Mouse (Mus musculus) embryonic facial prominence, embryonic 10.5 days (tissue): ENCODE data around the gene Fxyd3. TPM values are rescaled to one million over a fixed set of nuclear protein-coding genes. Genes with fewer than 3 reads are reported as not detected.

ENCODE experiments used
- DNase-seq: peaks from one replicate; pipeline ENCODE4 v3.0.0-alpha.2; 2017; ENCODE audit warnings: low spot score
- H3K27ac ChIP-seq: fragments of 300-500 bp; sonication (generic); replicated peaks from 2 replicates; pipeline ENCODE4 v1.5.1; 2016; ENCODE audit warnings: mild to moderate bottlenecking
- H3K27me3 ChIP-seq: fragments of 300-500 bp; sonication (generic); replicated peaks from 2 replicates; pipeline ENCODE4 v1.6.1; 2016; ENCODE audit warnings: low read depth, mild to moderate bottlenecking; ENCODE audit not compliant: poor library complexity, severe bottlenecking
- H3K36me3 ChIP-seq: fragments of 300-500 bp; sonication (generic); replicated peaks from 2 replicates; pipeline ENCODE4 v1.6.1; 2016; ENCODE audit warnings: mild to moderate bottlenecking, moderate library complexity
- H3K4me1 ChIP-seq: fragments of 300-500 bp; sonication (generic); 2 replicates; pipeline ENCODE4 v1.6.1; 2016
- H3K4me3 ChIP-seq: fragments of 300-500 bp; sonication (generic); 2 replicates; pipeline ENCODE4 v1.5.1; 2016; ENCODE audit warnings: mild to moderate bottlenecking, moderate library complexity
- H3K9me3 ChIP-seq: fragments of 300-500 bp; sonication (generic); 2 replicates; pipeline ENCODE4 v1.6.1; 2016; ENCODE audit warnings: mild to moderate bottlenecking
- WGBS: fragments of 180-500 bp; shearing (Covaris S2); methylation state at CpG from one replicate; pipeline ENCODE4 v1.1.7; 2016; 5-methylcytosine and 5-hydroxymethylcytosine counted together
- polyA plus RNA-seq: library from polyadenylated mRNA; unstranded; fragments of >200 nt; fragmentation: Nextera tagmentation; extraction: Ambion mirVana; gene quantifications from 2 replicates; pipeline ENCODE4 v1.2.1, GENCODE M21; 2016

Gene Fxyd3
- polyA plus RNA-seq, 1 experiment from 2014 or later: 8.8 TPM

DNA sequence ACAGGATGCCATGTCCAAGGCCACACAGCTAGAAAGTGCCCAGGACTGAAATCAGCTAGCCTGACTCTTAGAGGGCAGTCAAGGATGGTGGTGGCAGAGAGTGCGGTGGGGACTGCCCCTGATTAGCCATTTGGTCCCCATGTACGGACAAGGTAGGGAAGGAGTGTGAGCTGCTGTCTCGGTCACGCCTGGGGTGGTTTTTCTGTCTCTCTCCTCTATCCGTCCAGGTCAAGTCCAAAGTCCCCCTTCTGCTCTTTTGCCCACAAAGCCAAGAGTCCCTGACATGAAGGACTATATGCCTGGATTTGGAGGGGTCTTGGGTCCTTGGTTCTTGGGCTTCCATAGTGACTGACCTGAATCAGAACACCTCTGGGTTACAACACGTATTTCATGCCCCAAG lies 37.3 kb upstream of the Fxyd3 start:
- Histone ChIP-seq H3K27me3 (0 out of 2 replicates have a peak, but pooled peaks cover 4% of the 10 kb centered on the region), H3K4me3 (no peak overlapping the region), H3K4me1 (peaks cover 47% of the 10 kb centered on the region), H3K36me3 (no peaks in the 10 kb centered on the region), H3K27ac (no peak overlapping the region), H3K9me3 (no peaks in the 10 kb centered on the region)
- WGBS: 86% methylated on average over 6 of the region's 6 CpGs
- no peak for DNase-seq

DNA sequence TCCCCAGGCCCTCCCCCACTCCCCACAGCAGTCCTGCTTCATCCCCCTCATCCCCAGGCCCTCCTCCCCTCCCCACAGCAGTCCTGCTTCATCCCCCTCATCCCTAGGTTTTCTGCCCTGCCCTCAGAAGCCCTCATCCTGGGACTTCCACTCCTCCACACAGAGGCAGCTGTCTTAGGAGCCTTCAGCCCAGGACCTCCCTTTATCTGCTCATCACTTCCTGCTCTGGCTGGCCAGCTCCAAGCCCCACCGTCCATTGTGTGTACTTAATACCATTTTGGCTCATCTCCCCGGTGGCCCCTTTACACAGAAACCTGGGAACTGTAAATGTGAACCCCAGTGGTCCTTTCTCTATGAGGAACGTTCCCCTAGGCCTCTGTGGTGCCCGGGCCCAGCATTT lies 35.5 kb upstream of the Fxyd3 start:
- H3K36me3 ChIP-seq: no peaks in the 10 kb centered on the region
- WGBS: 48% methylated on average over 4 of the region's 4 CpGs
- H3K4me3 ChIP-seq: no peak overlapping the region
- H3K27ac ChIP-seq: 0 out of 2 replicates have a peak overlapping the region, but pooled peaks have one; percentile 21
- H3K9me3 ChIP-seq: no peaks in the 10 kb centered on the region
- peaks cover 44% of the 10 kb centered on the region for H3K4me1 ChIP-seq
- 0 out of 2 replicates have a peak, but pooled peaks cover 4% of the 10 kb centered on the region for H3K27me3 ChIP-seq
- DNase-seq: no peak

DNA sequence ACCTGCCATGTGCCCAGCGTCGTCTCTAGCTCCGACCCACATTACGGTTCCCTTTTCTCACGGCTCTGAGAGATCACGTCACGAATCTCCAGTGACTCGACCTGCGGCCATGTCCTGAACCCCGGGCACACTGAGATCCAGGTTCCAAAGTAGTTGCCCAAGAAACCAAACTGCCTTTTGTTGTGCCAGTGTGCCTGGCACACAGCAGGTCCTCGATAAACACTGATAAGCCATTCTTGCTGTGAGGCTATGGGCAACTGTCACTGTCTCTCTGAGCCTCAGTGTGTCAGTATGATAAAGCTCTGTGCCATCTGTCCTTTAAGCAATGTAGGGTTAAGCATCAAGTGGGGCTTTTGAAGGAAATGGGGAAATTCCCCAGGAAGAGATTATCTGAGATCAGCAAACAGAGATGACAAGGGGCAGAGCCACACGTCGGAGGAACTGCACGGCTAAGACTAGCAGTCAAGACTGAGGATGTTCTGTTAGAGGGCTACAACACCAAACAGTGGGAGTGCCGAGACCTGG lies 34.4 kb upstream of the Fxyd3 start:
- H3K36me3 ChIP-seq: no peaks in the 10 kb centered on the region
- H3K4me3 ChIP-seq: no peak overlapping the region
- no peak for DNase-seq
- H3K9me3 ChIP-seq: no peaks in the 10 kb centered on the region
- 82% methylated on average over 15 of the region's 15 CpGs for WGBS
- peaks cover 33% of the 10 kb centered on the region for H3K4me1 ChIP-seq
- H3K27me3 ChIP-seq: 0 out of 2 replicates have a peak, but pooled peaks cover 4% of the 10 kb centered on the region
- H3K27ac ChIP-seq: no peak overlapping the region

DNA sequence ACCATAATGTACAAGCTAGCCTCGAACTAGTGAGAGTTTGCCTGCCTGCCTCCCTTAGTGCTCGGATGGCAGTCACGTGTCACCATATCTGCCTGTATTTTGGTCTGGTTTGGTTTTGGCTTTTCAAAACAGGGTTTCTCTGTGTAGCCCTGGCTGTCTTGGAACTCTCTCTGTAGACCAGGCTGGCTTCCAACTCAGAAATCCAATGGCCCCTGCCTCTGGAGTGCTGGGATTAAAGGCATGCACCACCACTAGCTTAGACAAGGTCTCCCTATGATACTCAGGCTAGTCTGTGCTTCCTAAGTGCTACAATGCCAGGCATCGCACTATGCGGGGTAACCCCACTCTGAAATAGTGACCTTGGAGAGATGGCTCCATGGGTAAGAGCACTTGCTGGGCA lies 33.3 kb upstream of the Fxyd3 start:
- DNase-seq: no peak
- Histone ChIP-seq H3K27me3 (0 out of 2 replicates have a peak, but pooled peaks cover 4% of the 10 kb centered on the region), H3K36me3 (no peaks in the 10 kb centered on the region), H3K27ac (no peak overlapping the region), H3K9me3 (no peaks in the 10 kb centered on the region), H3K4me1 (peaks cover 28% of the 10 kb centered on the region), H3K4me3 (no peak overlapping the region)
- 88% methylated on average over 5 of the region's 5 CpGs for WGBS

DNA sequence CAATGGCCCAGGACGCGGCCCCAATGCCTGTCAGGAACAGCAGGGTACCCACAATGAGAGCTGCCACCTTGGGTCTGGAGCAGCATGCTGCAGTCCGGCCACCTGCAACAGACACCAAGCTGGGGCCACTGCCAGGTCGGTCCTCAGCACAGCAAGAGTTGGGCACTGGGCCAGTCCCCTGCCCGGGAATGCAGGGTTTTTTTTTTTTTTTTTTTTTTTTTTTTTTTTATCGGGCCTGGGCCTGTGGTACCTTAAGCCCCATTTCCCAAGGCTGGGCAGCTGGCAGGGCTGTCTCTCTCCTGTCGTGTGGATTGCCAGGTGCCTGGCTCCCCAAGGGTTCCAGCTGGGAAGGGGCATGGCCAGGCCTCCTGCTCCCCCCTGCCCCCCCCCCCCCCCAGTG lies 32.6 kb upstream of the Fxyd3 start:
- no peak for DNase-seq
- Histone ChIP-seq H3K27ac (no peak overlapping the region), H3K27me3 (0 out of 2 replicates have a peak, but pooled peaks cover 1% of the 10 kb centered on the region), H3K9me3 (no peaks in the 10 kb centered on the region), H3K4me3 (no peak overlapping the region), H3K4me1 (peaks cover 24% of the 10 kb centered on the region; the same call in 1 of the 2 replicates), H3K36me3 (no peaks in the 10 kb centered on the region)
- 51% methylated on average over 7 of the region's 7 CpGs for WGBS

DNA sequence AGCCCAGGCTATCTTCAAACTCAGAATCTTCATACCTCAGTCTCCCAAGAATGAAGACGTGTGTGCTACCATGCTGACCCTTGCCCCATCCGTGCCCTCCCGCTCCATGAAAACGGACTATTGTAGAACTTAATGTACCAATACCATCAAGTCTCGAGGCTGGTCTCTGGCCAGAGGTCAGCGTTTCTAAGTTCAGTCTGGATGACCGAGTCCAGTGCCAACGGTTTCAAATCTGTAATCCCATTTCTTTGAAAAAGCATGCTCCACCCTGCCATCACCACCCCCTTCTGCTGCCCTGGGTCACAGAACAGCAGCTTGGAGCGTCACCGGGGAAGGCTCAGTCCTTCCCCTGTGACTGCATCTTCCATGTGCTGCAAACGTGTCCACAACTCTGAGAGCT lies 31.3 kb upstream of the Fxyd3 start:
- Histone ChIP-seq H3K4me3 (no peak overlapping the region), H3K27me3 (peaks cover 3% of the 10 kb centered on the region; the same call in 1 of the 2 replicates), H3K9me3 (no peaks in the 10 kb centered on the region), H3K36me3 (no peaks in the 10 kb centered on the region), H3K27ac (no peak overlapping the region), H3K4me1 (peaks cover 18% of the 10 kb centered on the region; the same call in 1 of the 2 replicates)
- DNase-seq: no peak
- WGBS: 87% methylated on average over 11 of the region's 11 CpGs

DNA sequence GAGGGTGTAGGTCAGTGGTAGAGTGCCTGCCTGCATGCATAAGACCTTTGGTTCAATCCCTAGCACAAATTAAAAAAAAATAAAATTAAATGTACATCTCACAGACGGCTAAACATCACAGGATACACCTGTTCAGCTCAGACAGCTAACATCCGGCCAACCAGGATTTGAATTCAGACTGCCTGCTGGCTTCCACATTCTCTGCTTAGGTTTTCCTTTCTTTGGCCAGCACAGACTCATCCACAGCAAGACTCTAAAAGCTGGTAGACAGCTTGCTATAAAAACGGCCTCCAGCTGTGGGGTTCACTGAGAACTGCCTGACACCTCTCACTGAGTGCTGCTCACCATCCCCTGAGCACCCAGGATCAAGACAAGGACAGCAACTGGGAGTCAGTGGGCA lies 29.7 kb upstream of the Fxyd3 start:
- WGBS: 62% methylated on average over 3 of the region's 3 CpGs
- DNase-seq: no peak

DNA sequence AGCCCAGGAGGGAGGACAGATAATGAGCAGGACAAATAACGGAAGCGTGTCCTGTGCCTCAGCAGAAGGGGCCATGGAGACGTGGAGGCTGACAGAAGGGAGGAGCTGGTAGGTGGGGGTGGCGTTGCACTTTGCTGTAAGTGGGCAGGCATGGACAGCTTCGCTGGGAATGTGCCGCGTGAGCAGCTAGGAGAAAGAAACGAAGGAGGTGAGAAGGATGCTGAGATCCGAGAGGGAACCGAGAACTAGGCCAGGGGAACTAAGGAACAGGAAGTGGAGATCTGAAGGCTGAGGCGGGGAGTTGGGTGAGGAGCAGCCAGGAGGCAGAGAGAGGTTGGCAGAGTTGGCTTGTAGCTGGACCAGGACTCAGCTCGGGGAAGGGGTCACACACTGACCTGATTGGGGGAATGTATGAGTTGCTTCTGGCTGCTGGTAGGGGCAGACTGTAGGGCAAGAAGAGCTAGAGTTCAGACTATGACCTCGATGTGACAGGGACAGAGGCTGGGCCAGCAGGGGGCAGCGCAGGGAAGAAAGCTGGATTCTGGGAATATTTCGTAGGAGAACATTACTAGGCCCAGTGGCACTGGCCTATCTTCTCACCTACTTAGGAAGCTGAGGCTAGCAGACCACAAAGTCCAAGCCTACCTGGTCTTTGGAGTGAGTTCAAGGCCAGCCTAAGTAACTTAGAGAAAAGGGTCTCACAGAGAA lies 28.7 kb upstream of the Fxyd3 start:
- 67% methylated on average over 15 of the region's 15 CpGs for WGBS
- no peak overlapping the region for H3K4me3 ChIP-seq
- peak; percentile 55 for DNase-seq

More for the DNA sequence above, 29.7 kb upstream of the Fxyd3 start:
- no peak overlapping the region for H3K27ac ChIP-seq
- peaks cover 3% of the 10 kb centered on the region; the same call in 1 of the 2 replicates for H3K27me3 ChIP-seq
- no peaks in the 10 kb centered on the region for H3K9me3 ChIP-seq
- peaks cover 8% of the 10 kb centered on the region; the same call in 1 of the 2 replicates for H3K4me1 ChIP-seq
- no peak overlapping the region for H3K4me3 ChIP-seq
- H3K36me3 ChIP-seq: no peaks in the 10 kb centered on the region

DNA sequence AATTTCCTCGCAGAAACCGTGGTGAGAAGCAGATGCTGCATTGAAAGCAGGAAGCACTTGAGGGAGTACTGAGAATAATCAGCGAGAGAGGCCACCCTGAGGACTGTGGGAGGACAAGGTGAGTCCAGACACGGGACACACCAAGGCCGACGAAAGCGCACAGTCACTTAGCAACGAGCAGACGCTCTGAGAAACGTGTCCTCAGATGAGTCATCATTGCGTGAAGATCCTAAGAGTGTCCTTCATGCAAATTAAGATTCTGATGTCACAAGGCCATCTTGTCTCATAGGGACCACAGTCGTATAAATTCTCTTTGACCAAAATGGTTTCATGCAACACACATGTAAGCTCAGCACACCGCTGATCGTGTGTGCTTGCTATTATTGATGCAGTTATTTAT lies 24.3 kb upstream of the Fxyd3 start:
- no peaks in the 10 kb centered on the region for H3K9me3 ChIP-seq
- no peak overlapping the region for H3K27ac ChIP-seq
- peaks cover 3% of the 10 kb centered on the region; the same call in 1 of the 2 replicates for H3K27me3 ChIP-seq
- peaks cover 16% of the 10 kb centered on the region; the same call in 1 of the 2 replicates for H3K4me1 ChIP-seq
- 87% methylated on average over 14 of the region's 14 CpGs for WGBS
- H3K36me3 ChIP-seq: no peaks in the 10 kb centered on the region
- no peak for DNase-seq
- H3K4me3 ChIP-seq: no peak overlapping the region

More for the DNA sequence above, 28.7 kb upstream of the Fxyd3 start:
- no peaks in the 10 kb centered on the region for H3K9me3 ChIP-seq
- H3K27me3 ChIP-seq: peaks cover 3% of the 10 kb centered on the region; the same call in 1 of the 2 replicates
- peaks cover 8% of the 10 kb centered on the region; the same call in 1 of the 2 replicates for H3K4me1 ChIP-seq
- H3K36me3 ChIP-seq: no peaks in the 10 kb centered on the region
- no peak overlapping the region for H3K27ac ChIP-seq

DNA sequence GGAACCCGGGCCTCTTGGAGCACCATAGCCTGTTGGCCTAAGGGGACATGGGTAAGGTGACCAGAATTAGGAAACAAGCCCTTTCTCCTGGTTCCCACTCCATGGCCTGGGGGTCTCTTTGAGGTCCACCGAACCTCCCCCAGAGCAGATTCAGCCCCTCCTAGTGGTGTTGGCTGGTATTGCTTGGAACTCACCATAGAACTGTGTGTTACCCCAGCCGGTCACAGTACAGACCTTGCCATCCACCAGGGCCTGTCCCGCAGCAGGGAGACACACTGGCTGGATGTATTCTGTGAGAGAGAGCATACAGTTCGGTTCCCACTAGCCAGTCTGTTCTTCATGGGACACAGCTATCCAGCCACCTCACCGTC lies 23.1 kb upstream of the Fxyd3 start:
- Histone ChIP-seq H3K4me1 (0 out of 2 replicates have a peak, but pooled peaks cover 9% of the 10 kb centered on the region), H3K27me3 (peaks cover 3% of the 10 kb centered on the region; the same call in 1 of the 2 replicates)
- 85% methylated on average over 6 of the region's 6 CpGs for WGBS

DNA sequence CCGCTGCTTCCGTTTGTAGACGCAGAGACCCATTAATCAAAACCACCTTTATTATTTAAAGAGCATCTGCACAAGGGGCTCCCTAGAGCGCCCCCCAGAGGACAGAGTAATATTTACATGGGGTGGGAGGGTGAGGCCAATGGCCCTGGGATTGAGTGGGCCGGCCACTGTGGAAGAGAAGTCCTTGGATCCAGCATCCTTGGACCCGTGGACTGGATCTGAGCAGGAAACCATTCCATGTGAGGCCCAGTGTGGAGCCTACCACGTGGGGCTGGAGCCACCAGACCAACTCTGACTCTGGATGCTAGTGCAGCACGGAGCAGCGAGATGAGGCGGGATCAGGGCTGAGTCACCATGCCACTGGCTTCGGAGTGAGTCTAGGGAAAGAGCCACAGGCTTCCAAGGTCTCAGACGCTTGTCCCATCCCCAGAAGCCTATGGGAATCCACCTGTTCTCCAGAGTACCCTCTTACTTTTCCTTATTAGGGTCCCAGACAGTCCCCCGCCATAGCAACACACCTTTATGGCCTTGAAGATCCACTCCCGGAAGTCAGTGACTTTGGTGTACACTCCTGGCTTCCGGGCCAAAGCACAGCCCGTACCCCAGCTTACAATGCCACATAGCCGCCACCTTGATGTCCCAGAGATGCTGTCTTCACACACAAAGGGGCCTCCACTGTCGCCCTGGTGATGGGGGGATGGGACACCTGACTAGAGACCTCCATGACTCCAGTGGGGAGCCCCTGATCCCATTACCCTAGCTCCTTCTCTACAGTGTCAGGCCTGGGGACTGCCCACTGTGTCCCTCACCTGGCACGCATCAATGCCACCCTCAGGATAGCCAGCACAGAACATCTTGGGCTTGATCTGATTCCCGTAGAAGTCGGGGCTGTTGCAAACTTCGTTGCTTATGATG lies 22.4 kb upstream of the Fxyd3 start:
- H3K27me3 ChIP-seq: peaks cover 3% of the 10 kb centered on the region; the same call in 1 of the 2 replicates
- DNase-seq: no peak
- no peaks in the 10 kb centered on the region for H3K36me3 ChIP-seq
- WGBS: 77% methylated on average over 22 of the region's 22 CpGs
- no peaks in the 10 kb centered on the region for H3K9me3 ChIP-seq
- no peak overlapping the region; the same call in 1 of the 2 replicates for H3K27ac ChIP-seq
- H3K4me1 ChIP-seq: 0 out of 2 replicates have a peak, but pooled peaks cover 9% of the 10 kb centered on the region
- H3K4me3 ChIP-seq: no peak overlapping the region

More for the DNA sequence above, 23.1 kb upstream of the Fxyd3 start:
- Histone ChIP-seq H3K36me3 (no peaks in the 10 kb centered on the region), H3K4me3 (no peak overlapping the region), H3K27ac (no peak overlapping the region), H3K9me3 (no peaks in the 10 kb centered on the region)
- DNase-seq: no peak
